Mouse (Mus musculus) CH12.LX (cell line): ENCODE results near the gene Cbx1. TPM values are rescaled to one million over a fixed set of nuclear protein-coding genes. Genes with fewer than 3 reads are reported as not detected.

Source experiments
- DNase-seq: peaks from one replicate; pipeline ENCODE4 v3.0.0-alpha.2; 2013; ENCODE audit errors: extremely low read depth
- H3K27ac ChIP-seq: 2 replicates; pipeline ENCODE4 v1.5.1; 2012; ENCODE audit warnings: low read depth, mild to moderate bottlenecking, control low read depth, moderate library complexity; ENCODE audit not compliant: insufficient read depth
- H3K27me3 ChIP-seq: replicated peaks from 2 replicates; pipeline ENCODE3; 2012; ENCODE audit warnings: inconsistent platforms
- H3K36me3 ChIP-seq, 2 experiments: replicated peaks in 1 of 2; 2 replicates each; pipeline versions ENCODE3 to v1.6.1; 2012; ENCODE audit warnings: inconsistent platforms in 1 of 2, low read length in 1 of 2, mild to moderate bottlenecking in 1 of 2, mixed read lengths in 1 of 2, moderate library complexity in 1 of 2; ENCODE audit not compliant: control insufficient read depth in 1 of 2, insufficient read depth in 1 of 2
- H3K4me1 ChIP-seq, 2 experiments: 2 replicates each; pipeline ENCODE4 v1.6.1; 2012; ENCODE audit warnings: inconsistent platforms in 1 of 2, moderate library complexity in 1 of 2; ENCODE audit not compliant: insufficient read depth in 2 of 2, control insufficient read depth in 1 of 2
- H3K4me2 ChIP-seq: 2 replicates; pipeline ENCODE4 v1.6.1; 2012; ENCODE audit warnings: low read depth, mild to moderate bottlenecking, control low read depth; ENCODE audit not compliant: poor library complexity, insufficient read depth, severe bottlenecking
- H3K4me3 ChIP-seq, 3 experiments: fragments of 150-350 bp in 1 of 3; sonication (generic) in 1 of 3; replicated peaks in 1 of 3; 2 replicates each; pipeline versions ENCODE3 to v1.5.1; 2011 to 2012; ENCODE audit warnings: low read depth in 2 of 3, low read length in 2 of 3, mild to moderate bottlenecking in 2 of 3, moderate library complexity in 2 of 3, control low read depth in 1 of 3, improper control_type of control experiment in 1 of 3, inconsistent platforms in 1 of 3, mixed read lengths in 1 of 3; ENCODE audit not compliant: poor library complexity in 1 of 3
- H3K79me2 ChIP-seq: replicated peaks from 2 replicates; pipeline ENCODE4 v1.6.1; 2012; ENCODE audit warnings: mild to moderate bottlenecking, moderate library complexity; ENCODE audit not compliant: control insufficient read depth, poor library complexity, insufficient read depth, severe bottlenecking; ENCODE audit errors: extremely low read depth
- H3K9ac ChIP-seq: 2 replicates; pipeline ENCODE4 v1.6.1; 2012; ENCODE audit warnings: low read depth, mild to moderate bottlenecking, control low read depth, moderate library complexity; ENCODE audit not compliant: insufficient read depth
- H3K9me3 ChIP-seq: replicated peaks from 2 replicates; pipeline ENCODE3; 2012; ENCODE audit warnings: low read length, inconsistent platforms, mixed read lengths
- BHLHE40 ChIP-seq: IDR thresholded peaks from 2 replicates; pipeline ENCODE4 v1.6.1; 2011; ENCODE audit warnings: mild to moderate bottlenecking, low read depth, low read length, improper control_type of control experiment
- CTCF ChIP-seq, 2 experiments: IDR thresholded peaks in 1 of 2; conservative IDR thresholded peaks in 1 of 2; 2 replicates each; pipeline ENCODE4 v1.5.1; 2011 to 2012; ENCODE audit warnings: low read depth in 2 of 2, low read length in 2 of 2, improper control_type of control experiment in 1 of 2, inconsistent platforms in 1 of 2, mild to moderate bottlenecking in 1 of 2, moderate library complexity in 1 of 2
- E2F4 ChIP-seq: IDR thresholded peaks from 2 replicates; pipeline ENCODE4 v1.6.1; 2011; ENCODE audit warnings: low read depth, low read length, improper control_type of control experiment; ENCODE audit not compliant: insufficient replicate concordance
- ELF1 ChIP-seq: IDR thresholded peaks from 2 replicates; pipeline ENCODE4 v1.6.1; 2014; ENCODE audit warnings: low read depth, mild to moderate bottlenecking, inconsistent platforms, low read length, improper control_type of control experiment
- EP300 ChIP-seq: IDR thresholded peaks from 2 replicates; pipeline ENCODE4 v1.6.1; 2011; ENCODE audit warnings: low read length, improper control_type of control experiment
- ETS1 ChIP-seq: conservative IDR thresholded peaks from 2 replicates; pipeline ENCODE4 v1.6.1; 2012; ENCODE audit warnings: low read depth, mild to moderate bottlenecking, inconsistent platforms, low read length, improper control_type of control experiment, moderate library complexity
- GABPA ChIP-seq: IDR thresholded peaks from 2 replicates; pipeline ENCODE4 v1.6.1; 2012; ENCODE audit warnings: low read depth, low read length, improper control_type of control experiment, inconsistent platforms; ENCODE audit not compliant: insufficient replicate concordance
- HCFC1 ChIP-seq: IDR thresholded peaks from 2 replicates; pipeline ENCODE4 v1.6.1; 2012; ENCODE audit warnings: low read depth, mild to moderate bottlenecking, inconsistent platforms, low read length, improper control_type of control experiment
- IRF4 ChIP-seq: IDR thresholded peaks from 2 replicates; pipeline ENCODE4 v1.6.1; 2014; ENCODE audit warnings: low read depth, mild to moderate bottlenecking, inconsistent platforms, low read length, improper control_type of control experiment
- JUN ChIP-seq: IDR thresholded peaks from 2 replicates; pipeline ENCODE4 v1.6.1; 2011; ENCODE audit warnings: low read depth, mild to moderate bottlenecking, low read length, improper control_type of control experiment, moderate library complexity; ENCODE audit not compliant: insufficient read depth
- JUND ChIP-seq: conservative IDR thresholded peaks from 2 replicates; pipeline ENCODE4 v1.6.1; 2011; ENCODE audit warnings: low read depth, low read length, improper control_type of control experiment
- KAT2A ChIP-seq: IDR thresholded peaks from 2 replicates; pipeline ENCODE4 v1.6.1; 2012; ENCODE audit warnings: low read length, improper control_type of control experiment, inconsistent platforms; ENCODE audit not compliant: insufficient replicate concordance
- MAX ChIP-seq: IDR thresholded peaks from 2 replicates; pipeline ENCODE4 v1.6.1; 2011; ENCODE audit warnings: low read length, improper control_type of control experiment
- MXI1 ChIP-seq: IDR thresholded peaks from 2 replicates; pipeline ENCODE4 v1.6.1; 2011; ENCODE audit warnings: mild to moderate bottlenecking, low read depth, low read length, improper control_type of control experiment
- NELFE ChIP-seq: IDR thresholded peaks from 2 replicates; pipeline ENCODE4 v1.6.1; 2011; ENCODE audit warnings: low read depth, low read length, improper control_type of control experiment
- NRF1 ChIP-seq: IDR thresholded peaks from 2 replicates; pipeline ENCODE4 v1.6.1; 2014; ENCODE audit warnings: low read depth, mild to moderate bottlenecking, inconsistent platforms, low read length, improper control_type of control experiment, moderate library complexity
- POLR2A ChIP-seq: IDR thresholded peaks from 2 replicates; pipeline ENCODE4 v1.6.1; 2011; ENCODE audit warnings: low read depth, mild to moderate bottlenecking, improper control_type of control experiment, low read length
- RAD21 ChIP-seq: IDR thresholded peaks from 2 replicates; pipeline ENCODE4 v1.6.1; 2011; ENCODE audit warnings: low read depth, mild to moderate bottlenecking, low read length, improper control_type of control experiment, moderate library complexity
- SIN3A ChIP-seq: IDR thresholded peaks from 2 replicates; pipeline ENCODE4 v1.6.1; 2012; ENCODE audit warnings: low read length, improper control_type of control experiment, inconsistent platforms
- TBP ChIP-seq: conservative IDR thresholded peaks from 2 replicates; pipeline ENCODE4 v1.6.1; 2011; ENCODE audit warnings: low read depth, low read length, improper control_type of control experiment
- TCF12 ChIP-seq: IDR thresholded peaks from 2 replicates; pipeline ENCODE4 v1.6.1; 2014; ENCODE audit warnings: low read depth, mild to moderate bottlenecking, inconsistent platforms, low read length, improper control_type of control experiment
- UBTF ChIP-seq: IDR thresholded peaks from 2 replicates; pipeline ENCODE4 v1.6.1; 2012; ENCODE audit warnings: low read depth, mild to moderate bottlenecking, inconsistent platforms, low read length, improper control_type of control experiment, moderate library complexity
- USF2 ChIP-seq: conservative IDR thresholded peaks from 2 replicates; pipeline ENCODE4 v1.6.1; 2011; ENCODE audit warnings: low read depth, low read length, improper control_type of control experiment
- ZC3H11A ChIP-seq: IDR thresholded peaks from 2 replicates; pipeline ENCODE4 v1.6.1; 2012; ENCODE audit warnings: low read depth, mild to moderate bottlenecking, inconsistent platforms, low read length, improper control_type of control experiment
- ZKSCAN1 ChIP-seq: IDR thresholded peaks from 2 replicates; pipeline ENCODE4 v1.6.1; 2012; ENCODE audit warnings: low read depth, inconsistent platforms, low read length, improper control_type of control experiment, borderline replicate concordance
- dilution Hi-C: fragments of 300-500 bp; cut with MboI; formaldehyde crosslinking; loops from 2 replicates; pipeline ENCODE4 v1.14.3; 2020; ENCODE audit warnings: low sequenced_read_pairs; ENCODE audit not compliant: extremely low pct_unique_long_range_greater_than_20kb, extremely low pct_ligation_motif_present
- in situ Hi-C: fragments of 300-500 bp; cut with MboI; formaldehyde crosslinking; loops from 3 replicates; pipeline ENCODE4 v1.14.3; 2019; ENCODE audit warnings: low sequenced_read_pairs, low pct_ligation_motif_present, low pct_unique_long_range_greater_than_20kb, mixed read lengths
- polyA plus RNA-seq: library from polyadenylated mRNA; unstranded; fragments of >175 nt; gene quantifications from 2 replicates; pipeline ENCODE4 v1.2.1, GENCODE M21; 2012; ENCODE audit warnings: low read depth; ENCODE audit not compliant: insufficient read length
- total RNA-seq, 2 experiments: library from RNA; depleted of rRNA; stranded (reverse); fragments of 300-350 nt in 1 of 2; fragments of >200 nt in 1 of 2; gene quantifications; 2 replicates each; pipeline ENCODE4 v1.2.3; 2012 to 2014

Cbx1 gene
- total and polyA plus RNA-seq, 3 experiments: 115 to 223 (median 144) TPM

- Histone ChIP-seq H3K27me3 (peaks cover 42% of the 10 kb centered on the region), H3K79me2 (no peaks in the 10 kb centered on the region), H3K4me2 (no peak overlapping the region), H3K4me3 (no peak overlapping the region), H3K9me3 (no peaks in the 10 kb centered on the region), H3K4me1 (no peaks in the 10 kb centered on the region; a peak in 1 of 4 replicates), H3K9ac (no peak overlapping the region)
- dilution Hi-C loops: no loop called here
- in situ Hi-C loops: no loop called here
- TF ChIP-seq ZKSCAN1 (no peak), IRF4 (no peak), RAD21 (no peak), JUN (no peak), USF2 (no peak), TCF12 (no peak), KAT2A (no peak), JUND (no peak), ELF1 (no peak), POLR2A (no peak), ETS1 (no peak), EP300 (no peak), MAX (no peak), NELFE (no peak), NRF1 (no peak), UBTF (no peak), TBP (no peak)
- TF ChIP-seq, all 38 proteins: peak for 0
- H3K27ac ChIP-seq: no peak overlapping the region
- no peak for DNase-seq
- no peaks in the 10 kb centered on the region for H3K36me3 ChIP-seq
Observed at GRCm38 (mm10) chr11:96743891-96744290, 45.0 kb upstream of the Cbx1 start.

GRCm38 (mm10) chr11:96746648-96747047 lies 42.3 kb upstream of the Cbx1 start:
- Histone ChIP-seq H3K9ac (no peak overlapping the region), H3K4me3 (no peak overlapping the region), H3K27me3 (peaks cover 43% of the 10 kb centered on the region), H3K9me3 (no peaks in the 10 kb centered on the region), H3K36me3 (no peaks in the 10 kb centered on the region), H3K27ac (no peak overlapping the region), H3K79me2 (no peaks in the 10 kb centered on the region), H3K4me2 (peak overlapping the region; percentile 17; the same call in 1 of the 2 replicates), H3K4me1 (no peaks in the 10 kb centered on the region)
- DNase-seq: no peak
- TF ChIP-seq UBTF (no peak), TBP (no peak), HCFC1 (no peak), SIN3A (no peak), GABPA (no peak), BHLHE40 (no peak), CTCF (conservative IDR thresholded peaks at IDR 0.05 in 1 of 2, IDR thresholded peaks at IDR 0.05 in 1 of 2; ENCODE audit: low read depth in 2 of 2, low read length in 2 of 2) (no peak), POLR2A (no peak), ZC3H11A (no peak), NELFE (no peak), JUN (no peak), MXI1 (no peak), E2F4 (no peak)
- in situ Hi-C loops: no loop called here
- dilution Hi-C loops: no loop called here
